Mouse (Mus musculus): ENCODE results near the gene Gm10318.

Gm10318 gene

DNA sequence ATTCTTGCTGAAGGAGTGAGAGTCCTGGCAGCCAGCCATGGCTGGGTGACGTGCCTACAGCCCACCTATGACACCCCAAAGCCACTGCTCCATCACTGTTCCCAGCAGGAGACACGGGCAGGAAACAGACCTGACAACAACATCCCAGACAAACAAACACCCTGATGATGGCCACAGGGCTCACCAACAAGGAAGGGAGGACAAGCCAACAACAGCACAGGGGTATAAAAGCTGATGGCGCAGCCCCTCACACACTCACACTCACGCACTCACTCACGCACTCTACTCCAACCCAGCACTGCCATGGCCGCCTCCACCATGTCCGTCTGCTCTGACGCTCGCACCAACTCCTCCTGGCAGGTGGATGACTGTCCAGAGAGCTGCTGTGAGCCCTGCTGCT, at the start of gene Gm10318:
Gene Gm10318 (plus strand): TSS at position 301 of the 400 bp plus-strand sequence.
- DNase-seq (ENCODE audit: low spot score in 2 of 2): no peak

DNA sequence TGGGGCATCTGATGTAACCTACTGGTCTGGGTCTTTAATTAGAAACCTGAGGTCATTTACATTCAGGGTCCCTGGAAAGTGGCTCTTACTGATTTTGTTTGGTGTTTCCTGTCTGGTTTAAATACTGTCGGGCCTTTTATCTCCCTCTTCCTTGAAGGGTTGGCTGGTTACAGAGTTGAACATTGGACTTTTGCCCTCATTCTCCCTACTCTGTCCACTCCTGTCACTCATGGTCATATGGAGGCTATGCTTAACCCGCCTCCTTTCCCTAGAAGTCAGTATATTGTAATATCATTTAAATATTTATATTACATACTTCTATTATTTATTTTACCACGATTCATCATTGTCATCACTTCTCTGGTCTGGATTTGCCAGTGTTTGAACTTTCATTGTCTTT, 48.6 kb upstream of the Gm10318 start:
- no peak for DNase-seq (ENCODE audit: low spot score in 2 of 2)

DNA sequence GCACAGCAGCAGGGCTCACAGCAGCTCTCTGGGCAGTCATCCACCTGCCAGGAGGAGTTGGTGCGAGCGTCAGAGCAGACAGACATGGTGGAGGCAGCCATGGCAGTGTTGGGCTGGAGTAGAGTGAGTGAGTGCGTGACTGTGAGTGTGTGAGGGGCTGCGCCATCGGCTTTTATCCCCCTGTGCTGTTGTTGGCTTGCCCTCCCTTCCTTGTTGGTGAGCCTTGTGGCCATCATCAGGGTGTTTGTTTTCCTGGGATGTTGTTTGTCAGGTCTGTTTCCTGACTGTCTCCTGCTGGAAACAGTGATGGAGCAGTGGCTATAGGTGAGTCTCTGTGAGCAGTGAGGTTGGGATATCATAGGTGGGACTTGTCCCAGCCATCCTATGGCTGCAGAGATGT, 40.9 kb upstream of the Gm10318 start, which contains the start of gene Gm9507:
Gene Gm9507 (minus strand): TSS at position 101 of the 400 bp plus-strand sequence.
- no peak for DNase-seq (ENCODE audit: low spot score in 2 of 2)

DNA sequence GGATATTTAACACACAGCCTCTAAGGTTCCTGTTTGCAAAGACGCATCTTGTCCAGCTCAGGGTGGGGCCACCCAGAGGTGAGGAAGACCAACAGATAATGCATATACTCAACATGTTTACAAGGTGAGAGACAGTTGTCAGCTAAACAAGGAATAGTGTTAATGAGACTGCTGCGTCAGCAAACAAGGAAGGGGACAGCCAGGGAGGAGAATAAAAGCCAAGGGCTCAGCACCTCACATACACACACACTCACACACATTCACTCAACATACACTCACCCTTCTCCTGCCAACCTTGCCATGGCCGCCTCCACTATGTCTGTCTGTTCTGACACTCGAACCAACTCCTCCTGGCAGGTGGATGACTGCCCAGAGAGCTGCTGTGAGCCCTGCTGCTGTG, 38.3 kb upstream of the Gm10318 start, which contains the start of gene Gm2696:
Gene Gm2696 (plus strand): TSS at position 301 of the 400 bp plus-strand sequence.
- no peak for DNase-seq (ENCODE audit: low spot score in 2 of 2)

DNA sequence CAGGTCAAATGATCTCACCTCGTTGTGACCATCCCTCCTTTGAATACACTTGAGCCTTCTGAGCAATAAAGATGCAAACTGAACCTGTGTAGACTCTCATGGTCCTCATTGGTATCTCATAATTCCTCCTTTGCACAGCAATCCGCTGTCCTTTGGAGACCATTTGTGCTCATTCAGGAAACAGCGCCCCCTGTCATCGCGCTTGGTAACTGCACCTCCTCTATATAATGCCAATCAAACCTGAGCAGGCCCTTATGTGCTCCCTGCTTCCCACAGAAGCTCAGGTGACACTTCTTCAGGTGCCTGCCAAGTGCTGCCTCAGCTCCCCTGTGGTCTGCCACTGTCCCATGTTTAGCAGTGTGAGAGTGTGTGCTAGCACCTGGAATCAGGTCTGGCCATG, 37.1 kb upstream of the Gm10318 start:
- DNase-seq (ENCODE audit: low spot score in 2 of 2): peak in 1 of 2 experiments; percentile 38

DNA sequence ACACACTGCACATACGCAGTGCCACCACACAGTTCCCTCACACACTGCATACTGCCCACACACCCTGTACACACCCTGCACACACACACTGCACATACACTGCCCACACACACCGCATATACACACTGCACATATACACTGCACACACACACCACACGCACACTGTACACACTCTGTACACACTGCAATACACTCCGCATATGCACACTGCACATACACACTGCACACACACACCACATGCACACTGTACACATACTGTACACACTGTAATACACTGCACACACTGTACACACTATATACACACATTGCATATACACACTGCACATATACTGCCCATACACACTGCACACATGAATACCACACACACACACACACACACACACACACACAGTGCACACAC, 34.1 kb upstream of the Gm10318 start:
- no peak for DNase-seq (ENCODE audit: low spot score in 2 of 2)

DNA sequence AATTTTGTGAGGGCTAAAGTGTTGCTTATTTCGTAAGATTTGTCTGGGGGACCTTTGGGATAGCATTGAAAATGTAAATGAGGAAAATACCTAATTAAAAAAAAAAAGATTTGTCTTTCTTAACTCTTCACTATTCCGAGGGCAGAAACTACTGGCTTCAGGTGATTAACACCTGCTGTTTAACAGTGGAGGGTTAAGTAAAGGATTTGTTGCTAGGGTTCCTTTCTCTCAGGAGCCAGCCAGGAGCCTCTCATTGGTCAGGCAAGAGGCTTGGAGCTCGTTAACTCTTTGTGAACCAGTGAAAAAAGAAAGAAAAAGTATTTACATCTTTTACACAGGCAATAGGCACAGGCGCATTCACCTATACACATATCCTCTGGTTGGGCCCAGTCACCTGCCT, 33.5 kb upstream of the Gm10318 start:
- no peak for DNase-seq (ENCODE audit: low spot score in 2 of 2)

DNA sequence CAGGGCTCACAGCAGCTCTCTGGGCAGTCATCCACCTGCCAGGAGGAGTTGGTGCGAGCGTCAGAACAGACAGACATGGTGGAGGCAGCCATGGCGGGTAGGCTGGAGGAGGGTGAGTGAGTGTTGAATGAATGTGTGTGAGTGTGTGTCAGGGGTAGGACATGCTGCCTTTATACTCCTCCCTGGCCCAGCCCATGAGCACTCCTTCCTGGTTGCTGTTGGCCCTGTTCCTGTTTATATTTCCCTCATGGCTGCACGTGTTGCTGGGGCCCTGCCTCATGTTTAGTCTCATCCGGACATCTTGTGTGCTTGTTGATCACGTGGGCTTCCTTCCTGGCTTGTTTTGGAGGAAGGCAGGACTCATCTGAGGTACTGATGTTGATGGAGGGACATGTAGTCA, 25.7 kb upstream of the Gm10318 start, which contains the start of gene Krtap10-4:
Gene Krtap10-4 (minus strand): TSS at position 145 of the 400 bp plus-strand sequence.
- no peak for DNase-seq (ENCODE audit: low spot score in 2 of 2)

DNA sequence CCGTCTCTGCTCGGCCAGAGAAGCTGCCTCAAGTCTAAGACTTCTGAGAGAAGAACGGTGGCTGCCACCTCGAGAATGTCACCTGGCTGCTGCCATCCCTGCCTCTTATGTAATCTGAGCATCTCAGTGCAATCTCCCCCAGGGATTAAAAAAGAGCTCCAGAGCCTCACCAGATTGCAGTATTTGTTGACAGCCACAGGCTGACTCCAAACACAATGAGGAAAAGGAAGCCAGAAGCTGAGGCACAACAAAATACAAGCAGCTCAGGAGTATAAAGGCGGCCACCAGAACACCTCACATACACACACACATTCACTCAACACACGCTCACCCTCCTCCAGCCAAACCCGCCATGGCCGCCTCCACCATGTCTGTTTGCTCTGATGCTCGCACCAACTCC, 17.0 kb upstream of the Gm10318 start, which contains the start of gene Krtap10-10:
Gene Krtap10-10 (plus strand): TSS at position 301 of the 400 bp plus-strand sequence.
- DNase-seq (ENCODE audit: low spot score in 2 of 2): no peak

DNA sequence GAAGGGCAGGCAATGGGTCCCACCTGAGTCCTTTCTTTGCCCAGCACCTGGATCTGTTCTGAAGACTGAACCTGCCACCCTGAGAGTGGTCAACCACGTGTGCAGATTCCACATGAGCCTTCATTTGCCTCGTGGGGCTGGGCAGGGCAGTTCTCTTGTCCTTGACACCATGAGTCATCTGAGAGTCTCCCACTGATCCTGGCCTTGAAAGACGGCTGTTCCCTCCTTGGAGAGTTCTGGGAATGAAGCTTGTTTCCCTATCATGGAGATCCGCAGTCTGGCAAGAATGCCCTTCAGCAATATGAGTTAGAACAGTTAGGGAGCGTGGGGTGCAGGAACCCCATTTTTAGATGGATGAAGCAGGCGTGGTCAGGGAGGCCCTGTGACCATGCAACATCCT, 13.7 kb upstream of the Gm10318 start:
- no peak for DNase-seq (ENCODE audit: low spot score in 2 of 2)

DNA sequence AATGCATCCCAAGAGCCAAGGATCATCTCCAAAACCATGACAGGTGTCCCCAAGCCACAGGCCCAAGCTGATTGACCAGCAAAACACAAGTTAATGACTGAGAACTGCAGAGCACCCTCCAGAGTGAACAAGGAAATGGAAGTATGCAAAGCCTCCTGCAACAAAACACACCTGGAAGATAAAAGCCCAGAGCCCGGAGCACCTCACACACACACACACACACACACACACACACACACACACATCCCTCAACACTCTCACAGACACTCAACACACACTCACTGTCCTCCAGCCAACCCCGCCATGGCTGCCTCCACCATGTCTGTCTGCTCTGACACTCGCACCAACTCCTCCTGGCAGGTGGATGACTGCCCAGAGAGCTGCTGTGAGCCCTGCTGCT, 6.2 kb upstream of the Gm10318 start, which contains the start of gene Gm36176:
Gene Gm36176 (plus strand): TSS at position 301 of the 400 bp plus-strand sequence.
- no peak for DNase-seq (ENCODE audit: low spot score in 2 of 2)

DNA sequence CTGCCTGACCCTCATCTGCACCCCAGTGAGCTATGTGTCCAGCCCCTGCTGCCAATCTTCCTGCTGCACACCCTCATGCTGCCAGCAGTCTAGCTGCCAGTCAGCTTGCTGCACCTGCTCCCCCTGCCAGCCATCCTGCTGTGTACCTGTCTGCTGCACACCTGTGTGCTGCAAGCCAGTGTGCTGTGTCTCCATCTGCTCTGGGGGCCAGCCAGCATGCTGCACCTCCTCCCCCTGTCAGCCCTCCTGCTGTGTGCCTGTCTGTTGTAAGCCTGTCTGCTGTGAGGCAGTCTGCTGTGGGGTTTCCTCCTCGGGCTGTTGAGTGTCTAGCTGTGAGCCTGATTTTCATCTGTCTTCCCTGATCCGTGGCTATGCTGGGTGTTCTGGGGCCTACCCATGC, 5.7 kb upstream of the Gm10318 start:
- DNase-seq (ENCODE audit: low spot score in 2 of 2): no peak

DNA sequence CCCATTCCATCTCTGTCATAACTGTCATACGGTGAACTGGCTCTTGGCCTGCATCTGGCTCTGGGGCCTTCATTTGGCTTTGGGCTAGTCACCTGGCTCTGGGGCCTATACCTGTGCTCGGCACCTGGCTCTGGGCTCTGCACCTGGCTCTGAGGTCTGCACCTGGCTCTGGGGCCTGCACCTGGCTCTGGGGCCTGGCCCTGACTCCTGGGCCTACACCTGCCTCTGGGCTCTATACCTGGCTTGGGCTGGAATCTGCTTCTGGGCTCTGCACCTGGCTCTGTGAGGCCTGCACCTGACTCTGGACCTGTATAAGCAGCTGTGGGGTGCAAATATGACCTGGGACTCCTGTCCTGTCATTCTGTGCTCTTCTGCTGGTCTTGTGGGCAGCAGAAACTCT, 5.1 kb upstream of the Gm10318 start:
- DNase-seq (ENCODE audit: low spot score in 2 of 2): no peak

DNA sequence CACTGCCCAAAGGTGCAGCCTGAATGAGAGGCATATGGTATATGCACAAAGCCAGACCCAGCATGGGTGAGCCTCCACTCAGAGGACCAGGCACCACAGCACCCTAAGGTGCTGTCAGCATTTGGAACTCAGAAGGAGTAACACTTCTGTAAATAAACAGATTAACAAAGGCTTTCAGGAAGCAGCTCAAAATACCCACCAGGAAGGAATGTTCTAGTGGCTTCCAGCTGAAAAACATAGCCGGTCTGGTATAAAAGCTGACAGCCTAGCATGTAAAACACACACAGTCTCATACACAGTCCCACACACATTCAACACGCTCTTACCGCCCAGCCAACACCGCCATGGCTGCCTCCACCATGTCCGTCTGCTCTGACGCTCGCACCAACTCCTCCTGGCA, 9.0 kb downstream of the Gm10318 start, which contains the start of gene Gm3285:
Gene Gm3285 (plus strand): TSS at position 301 of the 400 bp plus-strand sequence.
- DNase-seq (ENCODE audit: low spot score in 2 of 2): no peak

DNA sequence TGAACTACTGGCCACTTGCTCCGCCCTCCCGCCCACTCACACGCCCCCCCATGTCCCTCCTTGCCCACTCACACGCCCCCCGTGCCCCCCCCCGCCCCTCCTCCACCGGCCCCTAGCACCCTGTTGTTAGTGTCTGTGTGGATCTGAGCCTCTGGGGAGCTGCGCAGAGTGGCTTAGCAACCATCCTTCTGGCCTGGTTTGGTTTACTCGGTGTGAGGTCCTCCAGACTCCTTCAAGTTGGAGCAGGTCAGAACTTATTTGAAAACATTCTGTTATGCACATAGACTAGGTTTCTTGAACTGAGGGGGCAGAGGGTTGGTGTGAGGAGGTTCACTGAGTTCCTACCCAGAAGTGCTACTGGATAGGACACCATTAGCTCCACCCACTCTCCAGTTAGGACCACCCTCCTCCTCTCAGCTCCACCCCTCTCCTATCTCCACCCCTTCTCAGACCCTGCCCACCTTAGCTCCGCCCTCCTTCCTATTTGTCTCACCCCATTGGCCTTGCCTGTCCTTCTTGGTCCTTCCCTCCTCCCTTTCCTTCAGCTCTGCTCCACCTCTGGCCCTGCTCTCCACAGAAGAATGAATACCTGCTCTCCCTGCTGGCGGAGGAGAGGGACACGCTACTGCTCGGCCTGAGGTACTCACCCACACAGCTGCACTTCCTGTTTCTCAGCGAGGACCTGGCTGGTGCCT, 11.6 kb downstream of the Gm10318 start:
- no peak for DNase-seq (ENCODE audit: low spot score in 2 of 2)

DNA sequence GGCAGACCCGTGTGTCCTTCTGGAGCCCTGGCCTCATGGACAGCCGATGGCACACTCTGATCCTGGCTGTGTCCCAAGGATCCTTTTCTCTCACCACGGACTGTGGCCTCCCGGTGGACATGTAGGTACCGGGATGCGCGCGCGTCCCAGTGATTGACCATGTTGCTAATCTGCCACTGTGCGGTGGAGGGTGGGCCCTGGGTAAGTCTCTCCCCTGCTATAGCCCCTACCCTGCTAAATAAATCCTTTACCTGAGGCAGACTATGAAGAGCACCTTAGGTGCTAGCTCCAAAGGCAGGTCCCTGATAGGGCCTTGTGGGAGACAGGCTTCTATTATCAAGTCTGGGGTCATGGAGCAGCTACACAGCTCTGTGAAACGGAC, 12.1 kb downstream of the Gm10318 start:
- no peak for DNase-seq (ENCODE audit: low spot score in 2 of 2)

DNA sequence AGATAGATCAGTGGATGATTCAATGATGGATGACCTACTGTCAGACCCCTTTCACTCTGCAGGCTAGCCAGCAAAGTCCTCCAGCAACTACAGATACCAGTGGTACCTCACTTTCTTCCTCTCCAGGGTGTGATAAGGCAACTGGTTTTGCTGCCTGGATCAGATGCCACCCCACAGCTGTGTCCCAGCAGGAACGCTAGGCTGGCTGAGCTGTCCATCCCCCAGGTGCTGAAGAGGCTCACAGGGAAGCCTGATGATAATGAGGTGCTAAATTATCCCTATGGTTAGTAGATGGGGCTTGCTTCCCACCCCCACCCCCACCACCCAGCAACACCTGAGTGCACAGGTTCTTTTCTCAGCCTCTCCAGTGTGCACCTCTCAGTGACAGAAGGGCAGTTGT, 14.9 kb downstream of the Gm10318 start:
- no peak for DNase-seq (ENCODE audit: low spot score in 2 of 2)

DNA sequence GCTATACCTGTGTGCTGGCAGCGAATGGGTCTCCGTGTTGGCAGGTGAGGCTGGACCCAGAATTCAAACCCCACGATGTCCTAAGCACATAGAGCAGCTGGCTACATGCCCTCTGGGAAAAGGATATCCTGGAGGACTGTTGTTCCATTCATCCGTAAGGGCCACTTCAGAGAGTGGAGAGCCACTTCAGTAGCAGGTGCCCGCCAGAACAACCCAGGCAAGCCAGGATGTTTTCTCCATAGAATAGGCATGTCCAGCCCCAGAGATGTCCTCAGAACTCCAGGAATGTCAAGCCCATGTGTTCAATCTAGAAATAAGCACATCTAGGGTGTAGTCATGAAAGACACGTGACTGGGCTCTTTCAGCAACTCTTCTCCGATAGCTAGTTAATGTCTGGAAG, 17.0 kb downstream of the Gm10318 start:
- no peak for DNase-seq (ENCODE audit: low spot score in 2 of 2)

DNA sequence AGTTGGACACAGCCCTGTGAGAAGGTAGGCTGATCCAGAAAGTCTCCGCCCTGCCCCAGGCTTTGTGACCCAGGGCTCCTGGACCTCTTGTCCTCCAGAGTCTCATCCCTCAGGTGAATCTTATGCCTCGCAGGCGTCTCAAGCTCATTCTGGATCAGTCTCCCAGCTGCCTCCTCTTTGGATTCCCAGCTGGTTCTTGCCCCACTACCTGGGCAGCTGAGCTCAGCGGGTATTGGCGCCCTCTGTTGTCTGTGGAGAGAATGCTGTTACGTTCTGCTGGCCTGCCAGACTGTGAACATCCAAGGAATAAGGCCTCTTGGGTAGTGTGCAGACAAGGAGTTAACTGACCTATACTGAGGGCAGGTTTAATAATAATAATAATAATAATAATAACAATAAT, 26.3 kb downstream of the Gm10318 start:
- DNase-seq (ENCODE audit: low spot score in 2 of 2): no peak

DNA sequence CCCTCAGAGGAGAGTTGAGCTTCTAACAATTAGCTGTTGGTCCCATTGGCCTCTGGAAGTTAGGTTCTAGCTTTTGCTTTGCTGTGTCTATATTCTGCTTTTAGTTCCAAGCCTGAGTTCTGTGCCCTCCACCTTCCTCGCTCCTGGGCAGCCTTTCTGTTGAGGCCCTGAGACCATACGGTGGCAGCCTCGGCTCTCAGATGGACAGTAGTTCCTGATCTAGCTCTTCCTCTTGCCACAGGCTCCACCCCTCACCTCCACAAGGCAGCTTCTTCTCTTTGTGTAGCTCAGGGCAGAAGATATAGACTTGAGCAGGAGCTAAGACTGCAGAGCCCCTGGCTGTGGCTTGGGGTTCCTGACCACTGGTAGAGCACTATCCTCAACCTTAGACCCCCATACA, 27.6 kb downstream of the Gm10318 start:
- no peak for DNase-seq (ENCODE audit: low spot score in 2 of 2)

DNA sequence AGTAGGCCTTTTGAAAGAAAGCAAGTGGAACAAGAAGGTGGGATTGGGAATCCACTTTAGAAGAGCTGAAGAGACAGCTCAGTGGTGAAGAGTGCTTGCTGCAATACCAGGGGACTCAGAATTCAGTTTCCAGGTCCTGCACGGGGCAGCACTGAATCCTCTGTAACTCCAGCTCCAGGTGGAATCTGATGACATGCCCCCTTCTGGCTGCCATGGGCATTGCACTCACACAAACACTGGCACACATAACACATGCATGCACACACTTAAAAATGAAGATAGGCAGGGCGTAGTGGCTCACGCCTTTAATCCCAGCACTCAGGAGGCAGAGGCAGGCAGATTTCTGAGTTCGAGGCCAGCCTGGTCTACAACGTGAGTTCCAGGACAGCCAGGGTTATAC, 29.9 kb downstream of the Gm10318 start:
- DNase-seq (ENCODE audit: low spot score in 2 of 2): no peak

DNA sequence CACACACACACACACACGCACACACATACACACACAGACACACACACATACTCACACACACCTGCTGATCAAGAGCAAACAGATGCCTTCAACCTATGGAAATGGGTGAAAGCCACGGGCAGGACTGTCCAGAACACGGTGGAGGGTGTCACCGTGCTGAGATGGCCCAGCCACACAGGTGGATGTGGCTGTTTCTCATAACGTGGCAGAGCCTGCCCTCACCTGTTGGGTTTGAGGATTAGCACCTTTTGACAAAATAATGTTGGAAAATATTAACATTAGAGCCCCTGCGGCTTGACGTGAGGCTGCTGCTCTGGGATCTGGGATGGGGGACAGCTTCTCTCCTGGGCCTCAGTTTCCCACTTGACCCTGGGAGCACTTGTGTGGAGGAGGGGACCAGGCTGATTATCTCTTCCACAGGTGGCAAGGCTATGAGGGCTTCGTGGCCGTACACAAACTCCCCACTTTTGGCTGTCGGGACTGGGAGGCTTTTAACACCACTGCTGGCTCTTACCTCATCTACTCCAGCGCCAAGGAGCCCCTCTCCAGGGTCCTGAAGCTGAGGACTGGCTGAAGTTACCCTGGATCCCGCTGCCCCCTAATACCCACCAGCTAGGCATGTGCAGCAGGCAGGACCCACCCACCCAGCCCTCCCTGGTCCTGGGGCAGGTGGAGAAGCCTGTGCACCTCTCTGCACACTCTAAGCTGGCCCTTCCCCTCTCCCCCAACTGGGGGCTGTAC, 33.5 kb downstream of the Gm10318 start:
- DNase-seq (ENCODE audit: low spot score in 2 of 2): no peak

DNA sequence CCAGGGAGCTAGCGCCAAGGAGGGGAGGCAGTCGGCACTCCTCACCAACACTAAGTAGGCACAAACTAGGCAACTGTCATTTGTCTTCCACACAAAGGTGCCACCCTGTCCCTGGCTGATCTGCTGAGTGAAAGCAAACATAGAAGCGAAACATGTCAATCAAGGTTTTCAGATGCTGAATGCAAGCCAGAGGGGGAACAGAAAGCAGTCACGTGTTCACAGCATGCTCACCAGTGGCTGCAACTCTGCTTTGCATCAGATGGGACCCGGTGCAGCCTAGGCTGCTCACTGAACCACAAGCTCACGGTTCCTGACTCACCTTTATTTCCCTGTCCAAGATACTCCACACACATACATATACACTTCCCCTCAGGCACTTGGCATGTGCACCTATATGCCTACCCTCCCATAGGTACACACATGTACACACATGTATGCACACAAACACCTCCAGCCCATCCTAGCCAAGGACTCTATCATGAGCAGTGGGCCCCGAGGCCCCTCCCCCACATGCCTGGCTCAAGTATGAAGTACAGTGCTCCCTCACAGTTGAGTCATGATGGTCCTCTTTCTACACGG, 38.4 kb downstream of the Gm10318 start:
- no peak for DNase-seq (ENCODE audit: low spot score in 2 of 2)
